Mouse (Mus musculus): ENCODE measurements at regions not wholly inside any gene's neighbourhood (a gene's known extent, or its start where the extent isn't known, plus 50 kb on each side); places are given as distances from the start of the nearest gene placed in this dataset.

GRCm38 (mm10) chr10:111831105-111831504, 141.4 kb upstream of the Krr1 start:
- no peak for DNase-seq

- no peak for DNase-seq
Measured at GRCm38 (mm10) chr10:111833611-111834010, 138.9 kb upstream of the Krr1 start.

- peak; percentile 10 for DNase-seq
Measured at GRCm38 (mm10) chr10:111834280-111834679, 138.2 kb upstream of the Krr1 start.

GRCm38 (mm10) chr10:111834925-111835823, 137.3 kb upstream of the Krr1 start:
- DNase-seq: no peak

GRCm38 (mm10) chr10:111836191-111836590, 136.3 kb upstream of the Krr1 start:
- DNase-seq: no peak

- no peak for DNase-seq
Measured at GRCm38 (mm10) chr10:111836802-111837201, 135.7 kb upstream of the Krr1 start.

GRCm38 (mm10) chr10:111842321-111842775, 130.1 kb upstream of the Krr1 start:
- no peak for DNase-seq

GRCm38 (mm10) chr10:111842896-111843295, 129.6 kb upstream of the Krr1 start:
- no peak for DNase-seq

GRCm38 (mm10) chr10:111843301-111843700, 129.2 kb upstream of the Krr1 start:
- no peak for DNase-seq

GRCm38 (mm10) chr10:111844144-111844543, 128.3 kb upstream of the Krr1 start:
- no peak for DNase-seq

GRCm38 (mm10) chr10:111845946-111846345, 126.5 kb upstream of the Krr1 start:
- no peak for DNase-seq

- no peak for DNase-seq
Measured at GRCm38 (mm10) chr10:111854254-111854653, 118.2 kb upstream of the Krr1 start.

GRCm38 (mm10) chr10:111855496-111855895, 117.0 kb upstream of the Krr1 start:
- DNase-seq: no peak

GRCm38 (mm10) chr10:111858403-111858802, 114.1 kb upstream of the Krr1 start:
- DNase-seq: no peak

GRCm38 (mm10) chr10:111865286-111865830, 107.1 kb upstream of the Krr1 start:
- no peak for DNase-seq

GRCm38 (mm10) chr10:111867102-111867501, 105.4 kb upstream of the Krr1 start:
- no peak for DNase-seq

- no peak for DNase-seq
Measured at GRCm38 (mm10) chr10:111867538-111867937, 104.9 kb upstream of the Krr1 start.

GRCm38 (mm10) chr10:111880354-111880753, 92.1 kb upstream of the Krr1 start:
- no peak for DNase-seq

GRCm38 (mm10) chr10:111881339-111882211, 90.9 kb upstream of the Krr1 start:
- no peak for DNase-seq

- DNase-seq: no peak
Measured at GRCm38 (mm10) chr10:111882521-111882920, 89.9 kb upstream of the Krr1 start.

- DNase-seq: no peak
Measured at GRCm38 (mm10) chr10:111884701-111885100, 87.8 kb upstream of the Krr1 start.

- no peak for DNase-seq
Measured at GRCm38 (mm10) chr10:111889111-111889510, 83.4 kb upstream of the Krr1 start.

GRCm38 (mm10) chr10:111893489-111893888, 79.0 kb upstream of the Krr1 start:
- DNase-seq: no peak
